Mouse (Mus musculus) CH12.LX (cell line): ENCODE measurements around the gene Tmod1. TPM values are rescaled to one million over a fixed set of nuclear protein-coding genes. Genes with fewer than 3 reads are reported as not detected.

Source experiments
- DNase-seq: peaks from one replicate; pipeline ENCODE4 v3.0.0-alpha.2; 2013; ENCODE audit errors: extremely low read depth
- H3K27ac ChIP-seq: 2 replicates; pipeline ENCODE4 v1.5.1; 2012; ENCODE audit warnings: low read depth, mild to moderate bottlenecking, control low read depth, moderate library complexity; ENCODE audit not compliant: insufficient read depth
- H3K27me3 ChIP-seq: replicated peaks from 2 replicates; pipeline ENCODE3; 2012; ENCODE audit warnings: inconsistent platforms
- H3K36me3 ChIP-seq, 2 experiments: replicated peaks in 1 of 2; 2 replicates each; pipeline versions ENCODE3 to v1.6.1; 2012; ENCODE audit warnings: inconsistent platforms in 1 of 2, low read length in 1 of 2, mild to moderate bottlenecking in 1 of 2, mixed read lengths in 1 of 2, moderate library complexity in 1 of 2; ENCODE audit not compliant: control insufficient read depth in 1 of 2, insufficient read depth in 1 of 2
- H3K4me1 ChIP-seq, 2 experiments: 2 replicates each; pipeline ENCODE4 v1.6.1; 2012; ENCODE audit warnings: inconsistent platforms in 1 of 2, moderate library complexity in 1 of 2; ENCODE audit not compliant: insufficient read depth in 2 of 2, control insufficient read depth in 1 of 2
- H3K4me2 ChIP-seq: 2 replicates; pipeline ENCODE4 v1.6.1; 2012; ENCODE audit warnings: low read depth, mild to moderate bottlenecking, control low read depth; ENCODE audit not compliant: poor library complexity, insufficient read depth, severe bottlenecking
- H3K4me3 ChIP-seq, 3 experiments: fragments of 150-350 bp in 1 of 3; sonication (generic) in 1 of 3; replicated peaks in 1 of 3; 2 replicates each; pipeline versions ENCODE3 to v1.5.1; 2011 to 2012; ENCODE audit warnings: low read depth in 2 of 3, low read length in 2 of 3, mild to moderate bottlenecking in 2 of 3, moderate library complexity in 2 of 3, control low read depth in 1 of 3, improper control_type of control experiment in 1 of 3, inconsistent platforms in 1 of 3, mixed read lengths in 1 of 3; ENCODE audit not compliant: poor library complexity in 1 of 3
- H3K79me2 ChIP-seq: replicated peaks from 2 replicates; pipeline ENCODE4 v1.6.1; 2012; ENCODE audit warnings: mild to moderate bottlenecking, moderate library complexity; ENCODE audit not compliant: control insufficient read depth, poor library complexity, insufficient read depth, severe bottlenecking; ENCODE audit errors: extremely low read depth
- H3K9ac ChIP-seq: 2 replicates; pipeline ENCODE4 v1.6.1; 2012; ENCODE audit warnings: low read depth, mild to moderate bottlenecking, control low read depth, moderate library complexity; ENCODE audit not compliant: insufficient read depth
- H3K9me3 ChIP-seq: replicated peaks from 2 replicates; pipeline ENCODE3; 2012; ENCODE audit warnings: low read length, inconsistent platforms, mixed read lengths
- CHD2 ChIP-seq: IDR thresholded peaks from 2 replicates; pipeline ENCODE4 v1.6.1; 2011; ENCODE audit warnings: low read length, improper control_type of control experiment
- CTCF ChIP-seq, 2 experiments: IDR thresholded peaks in 1 of 2; conservative IDR thresholded peaks in 1 of 2; 2 replicates each; pipeline ENCODE4 v1.5.1; 2011 to 2012; ENCODE audit warnings: low read depth in 2 of 2, low read length in 2 of 2, improper control_type of control experiment in 1 of 2, inconsistent platforms in 1 of 2, mild to moderate bottlenecking in 1 of 2, moderate library complexity in 1 of 2
- EP300 ChIP-seq: IDR thresholded peaks from 2 replicates; pipeline ENCODE4 v1.6.1; 2011; ENCODE audit warnings: low read length, improper control_type of control experiment
- ETS1 ChIP-seq: conservative IDR thresholded peaks from 2 replicates; pipeline ENCODE4 v1.6.1; 2012; ENCODE audit warnings: low read depth, mild to moderate bottlenecking, inconsistent platforms, low read length, improper control_type of control experiment, moderate library complexity
- IRF4 ChIP-seq: IDR thresholded peaks from 2 replicates; pipeline ENCODE4 v1.6.1; 2014; ENCODE audit warnings: low read depth, mild to moderate bottlenecking, inconsistent platforms, low read length, improper control_type of control experiment
- JUN ChIP-seq: IDR thresholded peaks from 2 replicates; pipeline ENCODE4 v1.6.1; 2011; ENCODE audit warnings: low read depth, mild to moderate bottlenecking, low read length, improper control_type of control experiment, moderate library complexity; ENCODE audit not compliant: insufficient read depth
- JUND ChIP-seq: conservative IDR thresholded peaks from 2 replicates; pipeline ENCODE4 v1.6.1; 2011; ENCODE audit warnings: low read depth, low read length, improper control_type of control experiment
- KAT2A ChIP-seq: IDR thresholded peaks from 2 replicates; pipeline ENCODE4 v1.6.1; 2012; ENCODE audit warnings: low read length, improper control_type of control experiment, inconsistent platforms; ENCODE audit not compliant: insufficient replicate concordance
- MAFK ChIP-seq: IDR thresholded peaks from 2 replicates; pipeline ENCODE4 v1.6.1; 2011; ENCODE audit warnings: low read length, improper control_type of control experiment; ENCODE audit not compliant: insufficient replicate concordance
- MAX ChIP-seq: IDR thresholded peaks from 2 replicates; pipeline ENCODE4 v1.6.1; 2011; ENCODE audit warnings: low read length, improper control_type of control experiment
- MAZ ChIP-seq: IDR thresholded peaks from 2 replicates; pipeline ENCODE4 v1.6.1; 2012; ENCODE audit warnings: low read depth, mild to moderate bottlenecking, inconsistent platforms, low read length, improper control_type of control experiment, moderate library complexity
- MEF2A ChIP-seq: IDR thresholded peaks from 2 replicates; pipeline ENCODE4 v1.6.1; 2014; ENCODE audit warnings: low read depth, mild to moderate bottlenecking, inconsistent platforms, low read length, improper control_type of control experiment, borderline replicate concordance
- MXI1 ChIP-seq: IDR thresholded peaks from 2 replicates; pipeline ENCODE4 v1.6.1; 2011; ENCODE audit warnings: mild to moderate bottlenecking, low read depth, low read length, improper control_type of control experiment
- MYC ChIP-seq: IDR thresholded peaks from 2 replicates; pipeline ENCODE4 v1.6.1; 2011; ENCODE audit warnings: low read depth, mild to moderate bottlenecking, improper control_type of control experiment, low read length
- NELFE ChIP-seq: IDR thresholded peaks from 2 replicates; pipeline ENCODE4 v1.6.1; 2011; ENCODE audit warnings: low read depth, low read length, improper control_type of control experiment
- PAX5 ChIP-seq: IDR thresholded peaks from 2 replicates; pipeline ENCODE4 v1.6.1; 2012; ENCODE audit warnings: low read length, inconsistent platforms, mixed read lengths
- POLR2A ChIP-seq: IDR thresholded peaks from 2 replicates; pipeline ENCODE4 v1.6.1; 2011; ENCODE audit warnings: low read depth, mild to moderate bottlenecking, improper control_type of control experiment, low read length
- POLR2AphosphoS2 ChIP-seq: IDR thresholded peaks from 2 replicates; pipeline ENCODE4 v1.6.1; 2011; ENCODE audit warnings: low read depth, low read length, improper control_type of control experiment
- RAD21 ChIP-seq: IDR thresholded peaks from 2 replicates; pipeline ENCODE4 v1.6.1; 2011; ENCODE audit warnings: low read depth, mild to moderate bottlenecking, low read length, improper control_type of control experiment, moderate library complexity
- RCOR1 ChIP-seq: conservative IDR thresholded peaks from 2 replicates; pipeline ENCODE4 v1.6.1; 2012; ENCODE audit warnings: low read depth, mild to moderate bottlenecking, inconsistent platforms, low read length, improper control_type of control experiment
- SIN3A ChIP-seq: IDR thresholded peaks from 2 replicates; pipeline ENCODE4 v1.6.1; 2012; ENCODE audit warnings: low read length, improper control_type of control experiment, inconsistent platforms
- SMC3 ChIP-seq: IDR thresholded peaks from 2 replicates; pipeline ENCODE4 v1.6.1; 2011; ENCODE audit warnings: low read depth, low read length, improper control_type of control experiment
- USF1 ChIP-seq: IDR thresholded peaks from 2 replicates; pipeline ENCODE4 v1.6.1; 2014; ENCODE audit warnings: low read depth, mild to moderate bottlenecking, inconsistent platforms, low read length, improper control_type of control experiment
- USF2 ChIP-seq: conservative IDR thresholded peaks from 2 replicates; pipeline ENCODE4 v1.6.1; 2011; ENCODE audit warnings: low read depth, low read length, improper control_type of control experiment
- dilution Hi-C: fragments of 300-500 bp; cut with MboI; formaldehyde crosslinking; loops from 2 replicates; pipeline ENCODE4 v1.14.3; 2020; ENCODE audit warnings: low sequenced_read_pairs; ENCODE audit not compliant: extremely low pct_unique_long_range_greater_than_20kb, extremely low pct_ligation_motif_present
- in situ Hi-C: fragments of 300-500 bp; cut with MboI; formaldehyde crosslinking; loops from 3 replicates; pipeline ENCODE4 v1.14.3; 2019; ENCODE audit warnings: low sequenced_read_pairs, low pct_ligation_motif_present, low pct_unique_long_range_greater_than_20kb, mixed read lengths
- polyA plus RNA-seq: library from polyadenylated mRNA; unstranded; fragments of >175 nt; gene quantifications from 2 replicates; pipeline ENCODE4 v1.2.1, GENCODE M21; 2012; ENCODE audit warnings: low read depth; ENCODE audit not compliant: insufficient read length
- total RNA-seq, 2 experiments: library from RNA; depleted of rRNA; stranded (reverse); fragments of 300-350 nt in 1 of 2; fragments of >200 nt in 1 of 2; gene quantifications; 2 replicates each; pipeline ENCODE4 v1.2.3; 2012 to 2014

Tmod1 gene
- total and polyA plus RNA-seq, 3 experiments, result 0.93 to 3.1 (median 2.5) TPM

DNA sequence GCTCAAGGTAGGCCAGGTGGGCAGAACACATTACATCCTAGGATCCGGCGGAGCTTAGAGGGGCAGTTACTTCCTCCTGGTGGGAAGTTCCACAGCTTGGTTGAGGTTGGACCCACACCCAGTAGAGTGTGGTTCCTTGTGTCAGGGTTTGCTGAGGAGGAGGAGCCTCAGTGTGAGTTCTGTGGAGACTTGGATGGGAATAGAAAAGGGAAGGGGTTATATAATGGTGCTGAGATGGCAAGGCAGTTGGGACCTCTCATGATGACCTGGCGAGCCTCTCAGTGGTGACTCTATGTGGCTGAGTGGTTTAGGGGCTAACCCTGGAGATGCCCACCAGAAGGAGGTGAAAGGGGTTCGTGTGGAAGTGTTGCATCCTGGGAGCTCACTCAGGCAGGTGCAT, 25.1 kb downstream of the Tmod1 start:
- Histone ChIP-seq H3K9me3 (no peaks in the 10 kb centered on the region), H3K9ac (no peak overlapping the region)

GRCm38 (mm10) chr4:46064263-46064662, 25.5 kb downstream of the Tmod1 start:
- Histone ChIP-seq H3K4me1 (peaks cover 7 to 10% of the 10 kb centered on the region in 2 experiments), H3K27me3 (no peaks in the 10 kb centered on the region), H3K9ac (no peak overlapping the region), H3K4me3 (no peak overlapping the region), H3K36me3 (peaks cover 0 to 11% of the 10 kb centered on the region in 2 experiments), H3K4me2 (no peak overlapping the region), H3K9me3 (no peaks in the 10 kb centered on the region), H3K27ac (no peak overlapping the region), H3K79me2 (no peaks in the 10 kb centered on the region)
- no peak for DNase-seq
- TF ChIP-seq CTCF (conservative IDR thresholded peaks at IDR 0.05 in 1 of 2, IDR thresholded peaks at IDR 0.05 in 1 of 2; ENCODE audit: low read depth in 2 of 2, low read length in 2 of 2) (no peak), SIN3A (no peak), USF2 (no peak), POLR2AphosphoS2 (no peak), EP300 (no peak), KAT2A (no peak), IRF4 (no peak), MAFK (no peak), CHD2 (no peak), PAX5 (no peak), JUND (no peak), MAX (no peak), JUN (no peak), MEF2A (no peak), USF1 (no peak), NELFE (no peak), MYC (no peak)
- dilution Hi-C loops (no loop called here), in situ Hi-C loops (no loop called here)

More for the DNA sequence above, 25.1 kb downstream of the Tmod1 start:
- TF ChIP-seq RAD21 (no peak), MAX (no peak), MXI1 (no peak), SMC3 (no peak), ETS1 (no peak), JUN (no peak), EP300 (no peak), IRF4 (no peak), RCOR1 (no peak), MAZ (no peak), POLR2A (no peak)
- H3K4me3 ChIP-seq, result no peak overlapping the region
- no peaks in the 10 kb centered on the region for H3K27me3 ChIP-seq
- H3K4me2 ChIP-seq, result no peak overlapping the region
- peaks cover 7 to 10% of the 10 kb centered on the region in 2 experiments for H3K4me1 ChIP-seq
- no peak overlapping the region for H3K27ac ChIP-seq
- dilution Hi-C loops (no loop called here), in situ Hi-C loops (no loop called here)
- DNase-seq, result no peak
- peaks cover 0 to 11% of the 10 kb centered on the region in 2 experiments for H3K36me3 ChIP-seq
- no peaks in the 10 kb centered on the region for H3K79me2 ChIP-seq
